Mouse (Mus musculus): ENCODE measurements around the gene Cetn4. TPM values are rescaled to one million over a fixed set of nuclear protein-coding genes. Genes with fewer than 3 reads are reported as not detected.

Gene Cetn4
- total and polyA plus RNA-seq, 3 experiments, result 0.89 to 2.2 (median 1.4) TPM

- Histone ChIP-seq H3K9me3 (replicated peaks; ENCODE audit: low read length) (no peaks in the 10 kb centered on the region), H3K4me3 (replicated peaks in 1 of 3; ENCODE audit: low read depth in 2 of 3, low read length in 2 of 3, poor library complexity in 1 of 3) (no peak overlapping the region), H3K9ac (ENCODE audit: insufficient read depth, low read depth) (no peak overlapping the region), H3K36me3 (replicated peaks in 1 of 2; ENCODE audit: control insufficient read depth in 1 of 2, insufficient read depth in 1 of 2, low read length in 1 of 2) (peaks cover 0 to 18% of the 10 kb centered on the region in 2 experiments), H3K4me1 (ENCODE audit: control insufficient read depth in 1 of 2, insufficient read depth in 2 of 2) (no peaks in the 10 kb centered on the region), H3K27ac (ENCODE audit: insufficient read depth, low read depth) (no peak overlapping the region), H3K79me2 (replicated peaks; ENCODE audit: control insufficient read depth, extremely low read depth, insufficient read depth, poor library complexity, severe bottlenecking) (no peaks in the 10 kb centered on the region), H3K4me2 (ENCODE audit: insufficient read depth, low read depth, poor library complexity, severe bottlenecking) (no peak overlapping the region), H3K27me3 (replicated peaks) (no peaks in the 10 kb centered on the region)
- dilution Hi-C loops (cut with MboI; ENCODE audit: extremely low pct_ligation_motif_present, extremely low pct_unique_long_range_greater_than_20kb, low sequenced_read_pairs), result no loop called here
- TF ChIP-seq RAD21 (IDR thresholded peaks at IDR 0.05; ENCODE audit: low read depth, low read length) (peak; percentile 53), SMC3 (IDR thresholded peaks at IDR 0.05; ENCODE audit: low read depth, low read length) (peak; percentile 64), E2F4 (IDR thresholded peaks at IDR 0.05; ENCODE audit: insufficient replicate concordance, low read depth, low read length) (no peak), ZNF384 (IDR thresholded peaks at IDR 0.05; ENCODE audit: low read depth, low read length) (no peak), EP300 (IDR thresholded peaks at IDR 0.05; ENCODE audit: low read length) (0 out of 2 replicates have a peak, but pooled peaks have one; percentile 24), MEF2A (IDR thresholded peaks at IDR 0.05; ENCODE audit: borderline replicate concordance, low read depth, low read length) (peak; percentile 18; the same call in 1 of the 2 replicates), ETS1 (conservative IDR thresholded peaks at IDR 0.05; ENCODE audit: low read depth, low read length) (no peak), CTCF (conservative IDR thresholded peaks at IDR 0.05 in 1 of 2, IDR thresholded peaks at IDR 0.05 in 1 of 2; ENCODE audit: low read depth in 2 of 2, low read length in 2 of 2) (peak; percentile 13 to 78; a peak in 3 of 4 replicates)
- in situ Hi-C loops (cut with MboI; ENCODE audit: low pct_ligation_motif_present, low pct_unique_long_range_greater_than_20kb, low sequenced_read_pairs), result loop anchor here (10.0 kb wide), 1 partner anchor 90 kb away; the partner anchor contains the start of gene Spata5
- DNase-seq (ENCODE audit: extremely low read depth), result peak; percentile 36
Observed at GRCm38 (mm10) chr3:37324310-37324709, 11.8 kb upstream of the Cetn4 start.

- H3K4me2 ChIP-seq (ENCODE audit: insufficient read depth, low read depth, poor library complexity, severe bottlenecking), result no peak overlapping the region
- H3K27ac ChIP-seq (ENCODE audit: insufficient read depth, low read depth), result no peak overlapping the region
- no peaks in the 10 kb centered on the region for H3K79me2 ChIP-seq (replicated peaks; ENCODE audit: control insufficient read depth, extremely low read depth, insufficient read depth, poor library complexity, severe bottlenecking)
- dilution Hi-C loops (cut with MboI; ENCODE audit: extremely low pct_ligation_motif_present, extremely low pct_unique_long_range_greater_than_20kb, low sequenced_read_pairs) (no loop called here), in situ Hi-C loops (cut with MboI; ENCODE audit: low pct_ligation_motif_present, low pct_unique_long_range_greater_than_20kb, low sequenced_read_pairs) (no loop called here)
- DNase-seq (ENCODE audit: extremely low read depth), result no peak
- H3K9me3 ChIP-seq (replicated peaks; ENCODE audit: low read length), result no peaks in the 10 kb centered on the region
- no peak overlapping the region for H3K4me3 ChIP-seq (replicated peaks in 1 of 3; ENCODE audit: low read depth in 2 of 3, low read length in 2 of 3, poor library complexity in 1 of 3)
- peaks cover 2 to 30% of the 10 kb centered on the region in 2 experiments; a peak in 2 of 4 replicates for H3K4me1 ChIP-seq (ENCODE audit: control insufficient read depth in 1 of 2, insufficient read depth in 2 of 2)
- TF ChIP-seq KAT2A (IDR thresholded peaks at IDR 0.05; ENCODE audit: insufficient replicate concordance, low read length), result no peak
- no peak for TF ChIP-seq E2F4 (IDR thresholded peaks at IDR 0.05; ENCODE audit: insufficient replicate concordance, low read depth, low read length)
- TF ChIP-seq GABPA (IDR thresholded peaks at IDR 0.05; ENCODE audit: insufficient replicate concordance, low read depth, low read length), result no peak
- no peak for TF ChIP-seq USF2 (conservative IDR thresholded peaks at IDR 0.05; ENCODE audit: low read depth, low read length)
- no peak for TF ChIP-seq JUND (conservative IDR thresholded peaks at IDR 0.05; ENCODE audit: low read depth, low read length)
- TF ChIP-seq ELF1 (IDR thresholded peaks at IDR 0.05; ENCODE audit: low read depth, low read length), result no peak
- no peak for TF ChIP-seq NELFE (IDR thresholded peaks at IDR 0.05; ENCODE audit: low read depth, low read length)
- TF ChIP-seq USF1 (IDR thresholded peaks at IDR 0.05; ENCODE audit: low read depth, low read length), result no peak
- no peak for TF ChIP-seq SIN3A (IDR thresholded peaks at IDR 0.05; ENCODE audit: low read length)
- H3K9ac ChIP-seq (ENCODE audit: insufficient read depth, low read depth), result no peak overlapping the region
- H3K27me3 ChIP-seq (replicated peaks), result no peaks in the 10 kb centered on the region
- H3K36me3 ChIP-seq (replicated peaks in 1 of 2; ENCODE audit: control insufficient read depth in 1 of 2, insufficient read depth in 1 of 2, low read length in 1 of 2), result peaks cover 0 to 27% of the 10 kb centered on the region in 2 experiments
Observed at GRCm38 (mm10) chr3:37316233-37316632, 3.7 kb upstream of the Cetn4 start.
